Mouse (Mus musculus) liver, postnatal 0 days (tissue): ENCODE measurements around the gene Ckap2. TPM values are rescaled to one million over a fixed set of nuclear protein-coding genes. Genes with fewer than 3 reads are reported as not detected.

ENCODE experiments used
- ATAC-seq: fragments of 200-750 bp; cut with Nextera tagmentation; 2 replicates; pipeline ENCODE4 v1.8.0; 2017; ENCODE audit warnings: mild to moderate bottlenecking, moderate library complexity
- DNase-seq: peaks from one replicate; pipeline ENCODE4 v3.0.0-alpha.2; 2016
- H3K27ac ChIP-seq: fragments of 300-500 bp; sonication (generic); 2 replicates; pipeline ENCODE4 v1.5.1; 2014; ENCODE audit warnings: antibody characterized with exemption, moderate library complexity, mild to moderate bottlenecking, low read depth
- H3K27me3 ChIP-seq: fragments of 300-500 bp; sonication (generic); 2 replicates; pipeline ENCODE4 v1.6.1; 2014; ENCODE audit warnings: low read length, control low read depth, mixed read lengths; ENCODE audit not compliant: insufficient read depth
- H3K36me3 ChIP-seq: fragments of 300-500 bp; sonication (generic); replicated peaks from 2 replicates; pipeline ENCODE4 v1.6.1; 2014; ENCODE audit warnings: mild to moderate bottlenecking, control low read depth, low read length, moderate library complexity, mixed read lengths; ENCODE audit not compliant: insufficient read depth
- H3K4me1 ChIP-seq: fragments of 300-500 bp; sonication (generic); 2 replicates; pipeline ENCODE4 v1.6.1; 2014; ENCODE audit warnings: antibody characterized with exemption, mild to moderate bottlenecking, control low read depth; ENCODE audit not compliant: insufficient read depth
- H3K4me2 ChIP-seq: fragments of 300-500 bp; sonication (generic); 2 replicates; pipeline ENCODE4 v1.6.1; 2014; ENCODE audit warnings: low read depth, mild to moderate bottlenecking, low read length, moderate library complexity, mixed read lengths
- H3K4me3 ChIP-seq: fragments of 300-500 bp; sonication (generic); 2 replicates; pipeline ENCODE4 v1.5.1; 2014; ENCODE audit warnings: low read depth, low read length
- H3K9ac ChIP-seq: fragments of 300-500 bp; sonication (generic); replicated peaks from 2 replicates; pipeline ENCODE4 v1.6.1; 2014; ENCODE audit warnings: mild to moderate bottlenecking, moderate library complexity
- H3K9me3 ChIP-seq: fragments of 300-500 bp; sonication (generic); 2 replicates; pipeline ENCODE4 v1.6.1; 2016; ENCODE audit warnings: mild to moderate bottlenecking, control low read depth, low read length, mixed read lengths
- CTCF ChIP-seq: sonication (generic); IDR thresholded peaks from 2 replicates; pipeline ENCODE4 v1.5.1; 2016; ENCODE audit warnings: antibody characterized with exemption, low read depth
- EP300 ChIP-seq: IDR thresholded peaks from 2 replicates; pipeline ENCODE4 v1.6.1; 2016; ENCODE audit warnings: antibody characterized with exemption, low read depth, mild to moderate bottlenecking
- WGBS: fragments of 180-500 bp; shearing (Covaris S2); extraction: QIAGEN DNeasy Blood & Tissue Kit; methylation state at CpG from one replicate; pipeline ENCODE4 v1.1.7; 2014; ENCODE audit not compliant: insufficient replicate concordance; 5-methylcytosine and 5-hydroxymethylcytosine counted together
- polyA plus RNA-seq: library from polyadenylated mRNA; unstranded; fragments of >200 nt; fragmentation: Nextera tagmentation; extraction: Ambion mirVana; gene quantifications from 2 replicates; pipeline ENCODE4 v1.2.1, GENCODE M21; 2015

The Ckap2 gene
- polyA plus RNA-seq, 1 experiment from 2014 or later: 10.0 TPM

DNA sequence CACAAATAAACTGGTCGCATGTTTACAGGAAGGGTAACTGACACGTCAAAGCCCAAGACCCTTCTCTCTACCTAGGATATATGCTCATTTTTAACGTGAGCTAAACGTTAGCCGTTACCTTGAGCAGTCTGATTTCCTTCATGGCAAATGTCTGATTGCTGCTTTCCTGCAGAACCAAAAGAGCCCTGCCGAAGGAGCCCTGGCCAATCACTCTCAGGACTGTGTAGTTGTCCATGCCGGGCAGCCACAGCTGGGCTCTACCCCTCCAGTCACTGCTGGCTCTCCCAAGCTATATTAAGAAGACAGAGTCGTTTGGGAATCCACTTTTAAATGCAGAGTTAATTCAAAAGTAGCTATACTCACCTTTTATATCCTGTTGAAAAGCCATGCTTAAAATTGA lies 23.4 kb downstream of the Ckap2 start:
- WGBS: 86% methylated on average over 8 of the region's 8 CpGs

DNA sequence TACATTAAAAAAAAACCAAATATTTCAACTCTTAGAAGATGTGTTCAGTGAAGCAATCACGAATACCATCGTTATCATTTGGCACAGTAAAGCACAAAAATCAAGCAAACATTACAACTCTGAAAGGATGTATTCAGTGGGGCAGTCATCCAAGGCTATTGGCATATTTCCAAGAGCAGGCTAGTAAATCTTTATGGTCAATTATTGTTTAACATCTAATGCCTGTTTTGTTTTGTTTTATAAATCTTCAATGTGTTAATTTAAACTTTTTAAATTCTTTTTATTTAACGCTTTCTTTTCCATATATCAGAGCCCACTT lies 35.3 kb downstream of the Ckap2 start:
- ATAC-seq: no peak
- no peaks in the 10 kb centered on the region for H3K36me3 ChIP-seq
- no peaks in the 10 kb centered on the region for H3K4me1 ChIP-seq
- DNase-seq: no peak
- H3K9me3 ChIP-seq: no peaks in the 10 kb centered on the region
- no peak overlapping the region for H3K9ac ChIP-seq
- no peak for TF ChIP-seq CTCF
- TF ChIP-seq EP300: no peak
- no peak overlapping the region for H3K4me2 ChIP-seq
- H3K4me3 ChIP-seq: no peak overlapping the region
- no peaks in the 10 kb centered on the region for H3K27me3 ChIP-seq
- 57% methylated on average over 3 of the region's 3 CpGs for WGBS
- H3K27ac ChIP-seq: peak overlapping the region; percentile 60; the same call in 1 of the 2 replicates

More for the DNA sequence above, 23.4 kb downstream of the Ckap2 start:
- no peak overlapping the region for H3K9ac ChIP-seq
- no peaks in the 10 kb centered on the region for H3K27me3 ChIP-seq
- TF ChIP-seq CTCF (no peak), EP300 (no peak)
- no peaks in the 10 kb centered on the region for H3K36me3 ChIP-seq
- no peak overlapping the region for H3K4me3 ChIP-seq
- H3K4me2 ChIP-seq: no peak overlapping the region
- DNase-seq: no peak
- ATAC-seq: no peak
- H3K4me1 ChIP-seq: peaks cover 7% of the 10 kb centered on the region
- no peak overlapping the region for H3K27ac ChIP-seq
- no peaks in the 10 kb centered on the region for H3K9me3 ChIP-seq

DNA sequence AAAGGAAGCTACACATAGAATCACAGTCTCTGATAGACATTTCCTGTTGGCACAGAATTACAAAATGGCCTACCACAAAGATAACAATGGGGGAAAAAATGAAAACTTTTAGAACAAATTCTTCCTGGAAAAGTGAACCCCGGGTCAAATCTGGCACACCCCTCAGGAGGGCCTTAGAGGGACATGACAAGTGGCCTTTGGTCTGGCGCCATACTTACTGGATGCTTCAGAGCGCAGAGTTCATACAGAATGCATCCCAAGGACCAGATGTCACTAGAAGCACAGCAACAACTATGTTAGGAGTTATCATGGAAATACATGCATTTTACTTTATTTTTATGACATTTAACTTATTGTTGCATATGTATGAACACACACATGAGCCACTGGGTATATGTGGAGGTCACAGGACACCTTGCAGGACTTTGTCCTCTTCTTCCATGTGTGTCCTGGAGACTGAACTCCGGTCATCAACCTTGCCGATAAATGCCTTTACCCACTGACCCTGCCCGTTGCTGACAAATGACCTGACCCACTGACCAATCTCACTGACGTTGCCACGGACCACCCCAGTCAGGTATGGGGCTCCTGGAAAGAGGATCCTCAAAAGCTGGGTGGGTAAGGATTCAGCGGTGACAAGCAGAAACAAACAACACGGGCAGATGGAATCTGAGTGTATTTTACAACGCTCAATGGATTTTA lies 35.8 kb downstream of the Ckap2 start:
- H3K9ac ChIP-seq: no peak overlapping the region
- H3K36me3 ChIP-seq: no peaks in the 10 kb centered on the region
- H3K4me1 ChIP-seq: no peaks in the 10 kb centered on the region
- H3K4me3 ChIP-seq: no peak overlapping the region
- peak overlapping the region; percentile 11; the same call in 1 of the 2 replicates for H3K4me2 ChIP-seq
- no peaks in the 10 kb centered on the region for H3K9me3 ChIP-seq
- ATAC-seq (peak; percentile 68), DNase-seq (no peak)
- no peaks in the 10 kb centered on the region for H3K27me3 ChIP-seq
- TF ChIP-seq EP300: no peak
- TF ChIP-seq CTCF: no peak
- WGBS: 77% methylated on average over 11 of the region's 11 CpGs
- H3K27ac ChIP-seq: peak overlapping the region; percentile 60; the same call in 1 of the 2 replicates

DNA sequence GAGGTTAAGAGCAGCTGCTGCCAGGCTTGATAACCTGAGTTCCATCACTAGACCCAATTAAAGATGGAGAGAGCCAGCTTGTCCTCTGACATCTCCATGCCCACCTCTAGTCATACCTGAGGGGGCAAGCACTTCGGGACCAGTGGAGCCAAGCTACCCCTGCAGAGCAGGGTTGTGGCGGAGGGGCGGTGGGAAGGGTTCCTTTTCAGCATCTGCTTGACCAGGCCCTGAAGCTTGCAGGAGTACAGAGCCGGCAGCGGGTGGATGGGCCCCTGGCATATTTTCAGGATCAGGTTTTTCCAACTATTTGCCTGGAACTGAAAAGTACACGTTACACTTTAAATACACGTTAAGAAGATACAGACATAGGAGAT lies 37.3 kb downstream of the Ckap2 start:
- no peak overlapping the region for H3K4me2 ChIP-seq
- TF ChIP-seq CTCF (no peak), EP300 (no peak)
- no peaks in the 10 kb centered on the region for H3K9me3 ChIP-seq
- DNase-seq (no peak), ATAC-seq (no peak)
- no peak overlapping the region for H3K9ac ChIP-seq
- peaks cover 4% of the 10 kb centered on the region; the same call in 1 of the 2 replicates for H3K4me1 ChIP-seq
- H3K27ac ChIP-seq: no peak overlapping the region
- no peaks in the 10 kb centered on the region for H3K36me3 ChIP-seq
- H3K27me3 ChIP-seq: no peaks in the 10 kb centered on the region
- 92% methylated on average over 7 of the region's 7 CpGs for WGBS
- no peak overlapping the region for H3K4me3 ChIP-seq

DNA sequence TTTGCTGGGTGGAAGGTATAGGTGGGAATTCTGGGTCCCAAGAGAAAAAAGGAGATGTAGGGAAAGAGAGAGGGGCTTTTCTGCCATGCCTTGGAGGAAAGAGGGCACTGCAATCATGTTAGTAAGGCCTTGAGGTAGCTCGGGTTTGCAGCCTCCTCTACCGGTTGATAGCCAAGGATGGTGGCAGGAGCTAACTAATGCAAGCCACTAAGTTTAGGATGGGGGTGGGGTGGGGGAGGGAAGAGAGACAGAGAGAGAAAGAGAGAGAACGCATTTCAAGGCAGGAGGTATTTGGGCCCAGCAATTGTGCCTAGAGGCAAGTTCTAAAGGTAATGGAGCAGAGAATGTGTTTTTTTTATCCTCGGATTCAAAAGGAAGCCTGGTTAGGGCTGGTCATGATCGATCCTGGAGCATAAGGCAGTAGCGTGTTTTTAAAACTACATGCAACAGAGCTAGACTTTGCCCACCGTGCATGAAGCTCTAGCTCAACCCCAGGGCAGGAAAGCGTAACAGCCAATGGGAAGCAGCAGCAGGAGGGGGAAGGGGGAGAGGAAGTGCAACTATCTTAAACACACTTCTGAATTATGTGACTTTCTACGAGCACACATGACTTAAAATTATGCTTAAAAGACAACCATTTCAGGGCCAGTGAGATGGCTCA lies 37.8 kb downstream of the Ckap2 start:
- WGBS: 65% methylated on average over 9 of the region's 9 CpGs
- no peaks in the 10 kb centered on the region for H3K36me3 ChIP-seq
- H3K27ac ChIP-seq: no peak overlapping the region
- DNase-seq (no peak), ATAC-seq (peak; percentile 54; the same call in 1 of the 2 replicates)
- peaks cover 4% of the 10 kb centered on the region; the same call in 1 of the 2 replicates for H3K4me1 ChIP-seq
- TF ChIP-seq CTCF (no peak), EP300 (no peak)
- H3K4me3 ChIP-seq: no peak overlapping the region
- no peaks in the 10 kb centered on the region for H3K9me3 ChIP-seq
- H3K4me2 ChIP-seq: no peak overlapping the region
- no peak overlapping the region for H3K9ac ChIP-seq
- no peaks in the 10 kb centered on the region for H3K27me3 ChIP-seq

DNA sequence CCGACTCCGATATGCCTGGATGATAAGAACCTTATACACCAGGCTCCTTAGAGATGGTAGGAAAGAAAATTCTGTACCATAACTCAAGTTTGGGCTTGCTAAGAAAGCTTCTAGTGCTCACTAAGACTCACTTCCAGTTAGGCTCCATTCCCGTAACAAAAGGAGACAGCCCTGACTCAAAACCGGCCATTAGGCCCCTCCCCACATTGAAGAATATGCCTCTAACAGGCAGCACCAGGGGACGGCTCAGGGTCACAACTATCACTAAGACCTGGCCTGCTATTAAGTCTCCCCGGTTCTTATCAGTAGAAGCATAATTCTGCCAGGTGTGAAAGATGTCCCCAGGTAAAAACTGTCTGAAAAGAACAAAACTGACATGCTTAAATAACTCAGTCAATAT lies 39.8 kb downstream of the Ckap2 start:
- H3K27ac ChIP-seq: no peak overlapping the region
- no peak overlapping the region for H3K9ac ChIP-seq
- ATAC-seq (no peak), DNase-seq (no peak)
- no peaks in the 10 kb centered on the region for H3K9me3 ChIP-seq
- H3K4me2 ChIP-seq: no peak overlapping the region
- no peaks in the 10 kb centered on the region for H3K27me3 ChIP-seq
- TF ChIP-seq CTCF: no peak
- no peak for TF ChIP-seq EP300
- 73% methylated on average over 6 of the region's 6 CpGs for WGBS
- no peaks in the 10 kb centered on the region for H3K36me3 ChIP-seq
- H3K4me3 ChIP-seq: no peak overlapping the region
- H3K4me1 ChIP-seq: peaks cover 4% of the 10 kb centered on the region; the same call in 1 of the 2 replicates
